Mouse (Mus musculus) right cerebral cortex, postnatal 4 days (tissue): ENCODE measurements around the gene Hspb2.

Experiments used
- DNase-seq: peaks from one replicate; pipeline ENCODE4 v3.0.0-alpha.2; 2022

The Hspb2 gene

DNA sequence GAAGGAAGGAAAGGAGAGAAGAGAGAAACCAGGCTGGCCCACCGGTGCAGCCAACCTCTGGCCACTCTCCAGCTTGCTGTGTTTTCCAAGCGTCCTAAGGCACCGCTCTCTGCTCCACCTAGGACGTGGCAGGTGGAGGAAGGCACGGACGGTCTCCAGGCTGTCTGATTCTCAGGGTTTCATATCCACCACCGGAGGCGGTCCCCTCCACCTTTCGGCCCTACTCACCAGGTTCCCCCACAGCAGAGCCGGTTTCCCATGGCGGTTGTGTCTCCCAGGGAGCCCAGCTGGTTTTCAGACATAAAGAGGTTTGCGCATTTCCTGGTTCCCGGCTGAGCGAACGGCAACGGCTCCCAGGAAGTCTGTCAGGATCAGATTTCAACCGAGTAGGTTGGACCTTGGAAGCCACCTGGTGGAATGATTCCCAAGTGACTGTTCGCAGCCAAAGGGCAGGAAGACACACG is 5.9 kb downstream of the Hspb2 start, which contains the start of gene 2310030G06Rik:
Gene 2310030G06Rik, minus strand, starts transcription at position 323 of the 464 bp plus-strand sequence.
- peak; percentile 29 for DNase-seq

DNA sequence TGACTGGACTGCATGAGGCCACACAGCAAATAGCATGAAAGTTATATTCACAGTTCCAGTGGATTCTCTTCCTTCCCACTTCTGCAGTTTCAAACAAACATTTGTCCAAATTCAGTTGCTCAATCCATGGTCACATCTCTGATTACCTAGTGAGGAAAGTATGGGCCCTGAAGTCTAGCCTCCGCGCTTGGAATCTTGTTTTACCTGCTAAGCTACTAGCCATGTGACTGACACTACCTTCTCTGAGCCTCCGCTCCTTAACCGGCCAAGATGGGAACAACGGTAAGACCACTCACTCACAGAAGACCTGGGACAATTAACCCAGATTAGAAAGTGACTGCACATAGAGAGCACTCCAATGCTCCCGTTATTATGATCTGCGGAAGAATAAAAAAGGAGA is 6.3 kb downstream of the Hspb2 start:
- DNase-seq, result no peak

DNA sequence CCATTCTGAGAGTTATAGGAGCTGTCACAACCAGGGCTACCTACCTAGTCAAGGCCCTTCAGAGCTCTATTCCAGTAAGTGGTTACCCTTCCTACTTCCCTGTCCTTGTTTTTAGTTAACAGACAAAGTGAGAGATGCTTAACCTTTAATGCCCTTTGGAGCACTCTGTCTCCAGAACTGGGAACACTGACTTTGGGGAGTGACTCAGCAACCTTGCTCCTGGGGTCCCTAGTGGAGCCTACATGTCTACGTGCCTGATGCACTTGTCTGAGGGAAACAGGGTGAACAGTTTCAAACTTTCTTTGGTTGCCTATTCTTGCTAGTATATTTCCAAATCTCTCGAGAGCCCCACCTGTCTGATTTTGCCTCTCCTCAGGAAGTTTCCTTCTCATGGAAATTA is 9.4 kb downstream of the Hspb2 start:
- no peak for DNase-seq

GRCm38 (mm10) chr9:50742261-50742660 is 9.9 kb downstream of the Hspb2 start:
- no peak for DNase-seq

GRCm38 (mm10) chr9:50740867-50741784 is 11.0 kb downstream of the Hspb2 start:
- DNase-seq, result no peak

GRCm38 (mm10) chr9:50738914-50739870 is 13.0 kb downstream of the Hspb2 start, which contains the start of gene Dixdc1:
TSS of gene Dixdc1 (minus strand) at chr9:50739517.
- DNase-seq, result peak; percentile 82

GRCm38 (mm10) chr9:50734989-50735388 is 17.2 kb downstream of the Hspb2 start:
- DNase-seq, result no peak

DNA sequence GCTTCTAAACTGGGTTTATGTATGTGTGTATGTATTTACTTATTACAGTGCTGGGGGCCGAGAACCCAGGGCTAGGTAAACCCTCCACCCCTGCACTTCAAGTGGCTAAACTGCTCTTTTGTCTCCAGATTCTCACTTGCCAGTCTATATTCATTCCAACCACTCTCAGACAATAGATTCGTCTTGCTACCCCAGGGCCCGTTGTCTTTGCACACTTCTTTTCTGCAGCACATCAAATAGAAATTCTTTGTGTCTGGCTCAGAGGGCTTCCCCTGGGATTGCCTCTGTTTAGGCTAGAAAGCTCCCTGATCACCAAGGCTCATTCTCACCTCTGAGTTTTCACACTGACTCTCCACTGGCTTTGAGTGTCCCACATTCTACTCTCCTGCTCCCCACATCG is 19.6 kb downstream of the Hspb2 start:
- no peak for DNase-seq

DNA sequence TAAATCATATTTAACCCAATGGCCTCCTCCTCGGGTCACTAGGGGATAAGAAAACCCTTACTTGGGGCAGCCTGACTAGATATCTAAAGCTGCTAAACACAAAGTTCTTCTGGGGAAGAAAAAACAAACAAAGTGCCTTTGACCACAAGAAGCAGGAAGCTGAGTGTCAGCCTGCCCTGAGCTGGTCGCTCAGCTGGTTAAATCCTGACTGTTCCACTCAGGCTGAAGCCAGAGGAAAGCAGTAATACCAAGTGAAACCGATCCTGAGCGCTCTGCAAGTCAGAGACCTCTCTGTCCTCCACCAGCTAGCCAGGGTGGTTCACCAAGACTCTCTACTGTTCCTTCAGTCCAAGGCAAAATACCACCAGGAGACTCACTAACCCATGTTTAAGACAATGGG is 22.6 kb downstream of the Hspb2 start:
- DNase-seq, result no peak

GRCm38 (mm10) chr9:50727925-50728651 is 24.1 kb downstream of the Hspb2 start:
- peak; percentile 90 for DNase-seq

DNA sequence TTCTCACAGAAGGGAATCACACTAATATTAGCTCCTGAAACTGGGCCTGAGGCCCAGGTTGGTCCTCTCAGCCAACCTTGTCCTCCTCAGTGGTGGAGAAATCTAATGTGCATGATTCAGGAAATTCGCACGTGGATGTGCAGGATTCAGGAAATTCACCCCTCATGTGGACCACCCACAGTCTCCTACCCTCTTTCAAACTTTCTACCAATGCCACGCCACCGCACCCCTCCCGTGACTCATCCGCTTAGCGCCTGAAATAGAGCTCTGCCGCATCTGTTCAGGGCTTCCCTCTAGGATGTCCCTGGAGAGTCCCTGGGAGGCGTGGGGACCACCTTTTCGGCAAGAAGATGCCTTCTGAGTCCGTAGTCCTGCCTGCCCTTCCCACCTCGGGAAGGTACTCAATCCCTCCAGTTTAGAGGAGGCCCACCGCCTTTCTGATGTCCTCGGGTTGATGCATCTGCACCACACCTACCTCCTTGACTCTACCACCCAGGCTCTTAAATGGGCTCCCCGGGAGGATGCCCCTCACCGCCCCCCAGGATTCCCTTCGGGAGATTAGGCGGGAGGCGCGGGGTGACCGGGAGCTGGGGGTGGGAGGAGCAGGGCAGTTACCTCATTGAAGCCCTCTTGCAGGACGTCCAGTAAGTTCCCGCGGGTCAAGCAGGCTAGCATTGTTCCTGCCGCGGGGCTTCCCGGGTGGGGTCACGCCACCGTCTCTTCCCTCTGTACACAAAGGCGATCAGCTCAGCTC is 24.8 kb downstream of the Hspb2 start:
- peak; percentile 33 for DNase-seq

- no peak for DNase-seq
These were observed 26.1 kb downstream of the Hspb2 start for GRCm38 (mm10) chr9:50725921-50726590.

DNA sequence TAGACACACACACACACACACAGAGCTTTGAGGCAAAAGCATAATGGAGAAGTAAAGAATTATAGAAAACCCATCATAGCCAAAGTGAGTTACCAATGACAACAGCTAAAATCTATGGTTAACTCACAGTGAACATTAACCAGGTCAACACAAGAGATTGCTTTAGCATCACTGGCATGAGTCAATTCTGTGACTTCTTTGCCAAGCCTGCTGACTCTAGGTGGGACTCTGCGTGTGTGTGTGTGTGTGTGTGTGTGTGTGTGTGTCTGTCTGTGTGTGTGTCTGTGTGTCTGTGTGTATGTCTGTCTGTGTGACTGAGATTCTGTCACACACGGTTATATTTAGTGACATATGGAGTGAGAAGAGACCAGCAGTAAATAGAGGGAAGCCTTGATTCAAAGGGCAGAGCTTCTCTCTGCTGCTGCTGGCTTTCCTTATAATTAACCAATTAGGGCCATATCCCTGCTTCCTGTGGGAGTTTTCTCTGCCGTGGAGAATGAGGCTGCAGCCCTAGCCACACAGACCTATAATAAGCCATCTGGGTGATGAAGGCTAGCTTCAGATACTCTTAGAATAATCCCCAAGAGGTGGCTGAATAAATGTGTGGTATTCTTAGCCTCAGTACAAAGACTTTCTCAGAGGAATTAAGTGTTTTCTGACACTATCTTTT is 27.4 kb downstream of the Hspb2 start:
- DNase-seq, result no peak

DNA sequence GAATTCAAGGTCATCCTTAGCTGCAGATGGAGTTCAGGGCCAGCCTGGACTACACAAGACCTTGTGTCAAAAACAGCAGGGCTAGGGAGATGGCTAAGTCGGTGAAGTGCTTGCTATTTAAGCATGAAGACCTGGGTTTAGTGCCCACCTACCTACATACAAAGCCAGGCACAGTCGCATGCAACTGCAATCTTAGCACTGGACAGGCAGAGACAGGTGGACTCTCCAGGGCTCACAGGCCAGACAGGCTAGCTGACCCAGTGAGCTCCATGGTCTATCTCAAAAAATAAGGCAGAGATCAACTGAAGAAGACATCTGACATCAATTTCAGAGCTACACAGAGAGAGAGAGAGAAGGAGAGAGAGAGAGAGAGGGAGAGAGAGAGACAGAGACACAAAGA is 28.0 kb downstream of the Hspb2 start:
- no peak for DNase-seq

GRCm38 (mm10) chr9:50723406-50723805 is 28.7 kb downstream of the Hspb2 start:
- peak; percentile 72 for DNase-seq

DNA sequence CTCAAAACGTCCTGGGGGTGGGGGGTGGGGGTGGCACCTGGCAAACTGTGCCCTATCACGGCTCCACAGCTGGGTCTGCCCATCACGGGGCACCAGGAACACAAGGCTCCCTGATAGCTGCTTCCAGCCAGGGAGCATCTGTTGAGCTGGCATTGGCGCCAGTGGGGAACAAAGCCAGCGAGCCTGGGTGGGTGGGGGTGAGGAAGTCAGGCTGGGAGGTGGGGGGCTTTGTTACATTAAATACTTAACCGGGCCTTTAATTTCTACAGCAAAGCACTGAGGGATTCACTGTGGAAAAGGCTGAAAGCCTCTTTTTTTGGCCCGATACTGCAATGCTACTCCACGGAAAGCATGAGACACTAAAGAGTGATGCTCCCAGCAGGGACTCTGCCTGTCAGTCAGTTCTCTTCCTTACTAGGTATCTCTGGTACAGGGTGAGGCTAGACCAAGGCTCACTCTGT is 29.7 kb downstream of the Hspb2 start:
- no peak for DNase-seq

DNA sequence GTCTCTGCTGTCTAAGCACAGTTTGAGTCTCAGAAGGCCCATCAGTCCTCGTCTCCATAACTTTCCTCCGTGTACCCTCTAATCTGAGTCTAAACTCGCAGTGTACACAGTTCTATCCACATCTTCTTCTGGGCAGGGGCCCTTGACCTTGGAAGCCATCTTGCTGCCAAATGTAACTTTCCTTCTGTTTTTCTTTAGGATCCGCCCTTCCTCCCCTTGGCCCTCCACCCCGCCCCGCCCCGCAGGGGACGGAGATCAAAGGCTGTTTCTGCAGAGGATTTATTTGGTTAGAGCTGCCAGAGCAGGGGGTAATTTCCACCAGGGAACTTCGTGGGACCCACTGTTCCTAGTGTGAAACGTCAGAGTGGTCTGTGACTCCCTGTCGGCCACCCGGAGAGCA is 31.1 kb downstream of the Hspb2 start:
- no peak for DNase-seq

DNA sequence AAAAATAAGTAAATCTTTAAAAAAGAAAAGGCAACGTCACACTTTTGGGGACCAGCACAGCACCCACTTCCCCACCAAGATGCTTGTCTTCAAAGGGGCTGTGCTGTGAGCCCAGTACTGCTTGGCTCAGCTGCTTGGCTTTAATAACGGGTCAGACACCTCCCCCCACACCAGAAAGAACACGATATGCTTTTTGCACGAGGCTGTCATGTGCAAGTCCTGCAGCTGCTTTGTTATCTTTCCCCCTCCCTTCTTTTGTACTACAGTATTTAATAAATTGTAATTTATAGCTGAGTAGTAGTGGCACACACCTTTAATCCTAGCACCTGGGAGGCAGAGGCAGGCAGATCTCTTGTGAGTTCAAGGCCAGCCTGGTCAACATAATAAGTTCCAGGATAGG is 33.3 kb downstream of the Hspb2 start:
- no peak for DNase-seq

- DNase-seq, result no peak
These were observed 38.0 kb downstream of the Hspb2 start for GRCm38 (mm10) chr9:50714188-50714587.

- DNase-seq, result no peak
These were observed 40.8 kb downstream of the Hspb2 start for GRCm38 (mm10) chr9:50711337-50711736.

- DNase-seq, result peak; percentile 29
These were observed 43.0 kb downstream of the Hspb2 start for GRCm38 (mm10) chr9:50709108-50709507.
